Mouse (Mus musculus) G1E-ER4 (cell line): Measurements from ENCODE around the gene Galm. TPM values are rescaled to one million over a fixed set of nuclear protein-coding genes. Genes with fewer than 3 reads are reported as not detected.

Experiments
- GATA1 ChIP-seq: IDR thresholded peaks from one replicate; pipeline ENCODE4 v1.8.0; 2012; ENCODE audit warnings: low read length, inconsistent platforms
- polyA plus RNA-seq: library from polyadenylated mRNA; stranded (reverse); fragments of >175 nt; gene quantifications from 2 replicates; pipeline ENCODE4 v1.2.3, GENCODE M21; 2012

Gene Galm
- polyA plus RNA-seq, result not detected in 2 replicates

GRCm38 (mm10) chr17:80127331-80128251 lies at the start of gene Galm:
Gene Galm, plus strand, starts transcription at chr17:80127471.
- TF ChIP-seq GATA1, result no peak

GRCm38 (mm10) chr17:80078726-80079125 lies 48.5 kb upstream of the Galm start:
- no peak for TF ChIP-seq GATA1

- TF ChIP-seq GATA1, result no peak
These were observed 44.0 kb upstream of the Galm start for GRCm38 (mm10) chr17:80083223-80083622.

GRCm38 (mm10) chr17:80084424-80084823 lies 42.8 kb upstream of the Galm start:
- no peak for TF ChIP-seq GATA1

- TF ChIP-seq GATA1, result no peak
These were observed 40.7 kb upstream of the Galm start for GRCm38 (mm10) chr17:80086591-80086990.

- TF ChIP-seq GATA1, result no peak
These were observed 39.1 kb upstream of the Galm start for GRCm38 (mm10) chr17:80088168-80088567.

GRCm38 (mm10) chr17:80090551-80090950 lies 36.7 kb upstream of the Galm start:
- TF ChIP-seq GATA1, result no peak

- TF ChIP-seq GATA1, result no peak
These were observed 35.3 kb upstream of the Galm start for GRCm38 (mm10) chr17:80091879-80092549.

- TF ChIP-seq GATA1, result no peak
These were observed 31.9 kb upstream of the Galm start for GRCm38 (mm10) chr17:80095254-80095899.

GRCm38 (mm10) chr17:80096043-80096719 lies 31.1 kb upstream of the Galm start:
- no peak for TF ChIP-seq GATA1

- no peak for TF ChIP-seq GATA1
These were observed 30.6 kb upstream of the Galm start for GRCm38 (mm10) chr17:80096720-80097114.

- TF ChIP-seq GATA1, result no peak
These were observed 30.1 kb upstream of the Galm start for GRCm38 (mm10) chr17:80097221-80097620.

GRCm38 (mm10) chr17:80099823-80100222 lies 27.4 kb upstream of the Galm start:
- no peak for TF ChIP-seq GATA1

GRCm38 (mm10) chr17:80105348-80105978 lies 21.8 kb upstream of the Galm start:
- TF ChIP-seq GATA1, result no peak

GRCm38 (mm10) chr17:80112665-80113305 lies 14.5 kb upstream of the Galm start:
- TF ChIP-seq GATA1, result no peak

GRCm38 (mm10) chr17:80113468-80113867 lies 13.8 kb upstream of the Galm start:
- no peak for TF ChIP-seq GATA1
